Mouse (Mus musculus): ENCODE measurements around the gene Rnf17. TPM values are rescaled to one million over a fixed set of nuclear protein-coding genes. Genes with fewer than 3 reads are reported as not detected.

Gene Rnf17
- total and polyA plus RNA-seq, 3 experiments = 37.0 to 183 (median 46.4) TPM

DNA sequence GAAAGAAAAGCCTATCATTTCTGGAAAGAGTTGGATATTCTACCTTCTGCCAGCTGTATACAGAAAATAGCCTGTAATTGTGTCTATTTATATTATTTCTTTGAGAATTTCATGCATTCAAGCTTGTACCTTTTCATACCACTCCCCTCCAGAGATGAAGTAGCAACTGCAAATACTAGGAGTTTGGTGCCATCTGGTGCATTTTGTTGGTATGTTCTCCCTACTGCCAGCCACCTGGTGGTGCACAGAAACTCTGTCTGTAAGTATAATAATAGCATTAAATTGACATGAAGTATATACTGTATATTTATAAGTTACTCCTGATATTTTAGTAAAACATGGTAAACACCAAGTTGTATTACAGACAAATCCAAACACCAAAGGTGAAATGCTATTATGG lies 4.4 kb upstream of the Rnf17 start:
- Histone ChIP-seq H3K27me3 (ENCODE audit: control insufficient read depth in 1 of 2, insufficient read depth in 2 of 2, low read length in 2 of 2) (peaks cover 2% of the 10 kb centered on the region in 2 experiments; a peak in 3 of 4 replicates), H3K36me3 (ENCODE audit: control insufficient read depth in 1 of 2, insufficient read depth in 2 of 2, low read length in 2 of 2) (peaks cover 0 to 5% of the 10 kb centered on the region in 2 experiments; a peak in 2 of 4 replicates), H3K27ac (ENCODE audit: control insufficient read depth, low read depth, low read length) (no peak overlapping the region), H3K4me1 (ENCODE audit: control insufficient read depth in 1 of 2, insufficient read depth in 2 of 2, low read length in 2 of 2) (no peaks in the 10 kb centered on the region), H3K9ac (ENCODE audit: control insufficient read depth, low read depth, low read length, poor library complexity, severe bottlenecking) (no peak overlapping the region), H3K4me3 (ENCODE audit: control insufficient read depth in 1 of 2, insufficient read depth in 1 of 2, low read depth in 2 of 2, low read length in 2 of 2) (no peak overlapping the region), H3K9me3 (replicated peaks; ENCODE audit: insufficient read depth, low read length) (no peaks in the 10 kb centered on the region), H3K79me2 (ENCODE audit: control insufficient read depth, insufficient read depth, low read length, poor library complexity) (peaks cover 3% of the 10 kb centered on the region)
- DNase-seq (ENCODE audit: low read depth, low spot score) = peak; percentile 71
- TF ChIP-seq CTCF (IDR thresholded peaks at IDR 0.05 in 2 of 3, conservative IDR thresholded peaks at IDR 0.05 in 1 of 3; ENCODE audit: control insufficient read depth in 1 of 3, insufficient read depth in 1 of 3, low read depth in 2 of 3, low read length in 3 of 3, poor library complexity in 1 of 3, severe bottlenecking in 1 of 3) (peak; percentile 24 to 93 (median 29); a peak in 4 of 6 replicates), RAD21 (IDR thresholded peaks at IDR 0.05; ENCODE audit: low read depth, low read length) (peak; percentile 78), MAZ (IDR thresholded peaks at IDR 0.05; ENCODE audit: low read depth, low read length) (no peak), ZC3H11A (IDR thresholded peaks at IDR 0.05; ENCODE audit: low read depth, low read length) (peak; percentile 36; the same call in 1 of the 2 replicates), SMC3 (IDR thresholded peaks at IDR 0.05; ENCODE audit: low read depth, low read length) (peak; percentile 76)

DNA sequence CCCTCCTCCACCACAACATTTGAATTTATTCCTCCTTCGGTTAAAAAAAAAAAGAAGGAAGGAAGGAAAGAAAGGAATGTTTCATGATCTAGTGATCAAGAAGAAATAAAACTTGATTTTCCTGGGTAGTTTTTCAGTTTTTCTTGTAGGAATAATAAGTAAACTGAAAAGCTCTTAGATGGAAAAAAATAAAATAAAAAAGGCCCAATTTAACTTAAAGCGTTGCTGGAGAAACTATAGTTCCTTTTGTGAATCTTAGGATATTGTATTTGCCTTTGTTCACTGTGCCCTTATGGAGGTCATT lies 643 bp downstream of the Rnf17 start:
- Histone ChIP-seq H3K36me3 (ENCODE audit: control insufficient read depth in 1 of 2, insufficient read depth in 2 of 2, low read length in 2 of 2) (peaks cover 15 to 18% of the 10 kb centered on the region in 2 experiments), H3K27ac (ENCODE audit: control insufficient read depth, low read depth, low read length) (peak overlapping the region; percentile 71), H3K4me3 (ENCODE audit: control insufficient read depth in 1 of 2, insufficient read depth in 1 of 2, low read depth in 2 of 2, low read length in 2 of 2) (peak overlapping the region; percentile 75 to 78), H3K4me1 (ENCODE audit: control insufficient read depth in 1 of 2, insufficient read depth in 2 of 2, low read length in 2 of 2) (no peaks in the 10 kb centered on the region; a peak in 1 of 4 replicates), H3K27me3 (ENCODE audit: control insufficient read depth in 1 of 2, insufficient read depth in 2 of 2, low read length in 2 of 2) (no peaks in the 10 kb centered on the region), H3K9ac (ENCODE audit: control insufficient read depth, low read depth, low read length, poor library complexity, severe bottlenecking) (peak overlapping the region; percentile 70), H3K9me3 (replicated peaks; ENCODE audit: insufficient read depth, low read length) (no peaks in the 10 kb centered on the region), H3K79me2 (ENCODE audit: control insufficient read depth, insufficient read depth, low read length, poor library complexity) (peaks cover 14% of the 10 kb centered on the region)
- TF ChIP-seq CHD1 (IDR thresholded peaks at IDR 0.05; ENCODE audit: low read depth, low read length) (0 out of 2 replicates have a peak, but pooled peaks have one; percentile 69), TCF12 (IDR thresholded peaks at IDR 0.05; ENCODE audit: low read depth, low read length) (0 out of 2 replicates have a peak, but pooled peaks have one; percentile 14), MXI1 (IDR thresholded peaks at IDR 0.05; ENCODE audit: low read depth, low read length) (no peak), NELFE (IDR thresholded peaks at IDR 0.05; ENCODE audit: low read depth, low read length) (no peak), SMC3 (IDR thresholded peaks at IDR 0.05; ENCODE audit: low read depth, low read length) (no peak), ZNF384 (IDR thresholded peaks at IDR 0.05; ENCODE audit: low read depth, low read length) (peak; percentile 70)
- no peak for DNase-seq (ENCODE audit: low read depth, low spot score)

DNA sequence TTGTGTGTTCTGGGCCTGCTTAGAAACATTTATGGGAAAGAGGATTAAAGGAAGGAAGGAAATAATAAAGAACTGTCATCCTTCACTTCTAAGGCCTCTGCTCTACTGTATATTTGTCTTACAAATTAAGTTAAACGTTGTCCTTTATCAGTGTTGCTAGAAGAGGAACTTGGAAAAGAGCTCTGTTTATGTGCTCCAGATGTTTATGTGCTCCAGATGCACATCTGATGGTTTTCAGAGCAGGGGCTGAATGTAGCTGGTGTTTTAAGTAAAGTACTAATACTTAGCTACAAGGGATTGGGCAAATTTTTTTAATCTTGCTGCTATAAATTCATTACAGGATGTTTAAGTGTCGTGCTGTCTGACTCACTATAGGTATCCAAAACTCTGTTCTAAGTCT lies 59.7 kb downstream of the Rnf17 start:
- H3K27me3 ChIP-seq (ENCODE audit: control insufficient read depth in 1 of 2, insufficient read depth in 2 of 2, low read length in 2 of 2) = no peaks in the 10 kb centered on the region
- H3K9me3 ChIP-seq (replicated peaks; ENCODE audit: insufficient read depth, low read length) = no peaks in the 10 kb centered on the region
- TF ChIP-seq CHD2 (IDR thresholded peaks at IDR 0.05; ENCODE audit: low read length) = no peak
- TF ChIP-seq ELF1 (IDR thresholded peaks at IDR 0.05; ENCODE audit: low read depth, low read length) = no peak
- no peak for TF ChIP-seq MXI1 (IDR thresholded peaks at IDR 0.05; ENCODE audit: low read depth, low read length)
- TF ChIP-seq ZMIZ1 (IDR thresholded peaks at IDR 0.05; ENCODE audit: low read depth, low read length) = no peak
- TF ChIP-seq ETS1 (IDR thresholded peaks at IDR 0.05; ENCODE audit: low read depth, low read length) = peak; percentile 44; the same call in 1 of the 2 replicates
- no peak for TF ChIP-seq BHLHE40 (IDR thresholded peaks at IDR 0.05; ENCODE audit: borderline replicate concordance, low read depth, low read length)
- TF ChIP-seq UBTF (IDR thresholded peaks at IDR 0.05; ENCODE audit: borderline replicate concordance, insufficient read depth, low read depth, low read length) = no peak
- TF ChIP-seq POLR2A (IDR thresholded peaks at IDR 0.05; ENCODE audit: control insufficient read depth in 1 of 2, insufficient read depth in 1 of 2, low read depth in 1 of 2, low read length in 2 of 2, poor library complexity in 1 of 2) = no peak
- TF ChIP-seq CTCF (IDR thresholded peaks at IDR 0.05 in 2 of 3, conservative IDR thresholded peaks at IDR 0.05 in 1 of 3; ENCODE audit: control insufficient read depth in 1 of 3, insufficient read depth in 1 of 3, low read depth in 2 of 3, low read length in 3 of 3, poor library complexity in 1 of 3, severe bottlenecking in 1 of 3) = no peak
- TF ChIP-seq ZKSCAN1 (IDR thresholded peaks at IDR 0.05; ENCODE audit: low read depth, low read length) = no peak
- TF ChIP-seq ZC3H11A (IDR thresholded peaks at IDR 0.05; ENCODE audit: low read depth, low read length) = no peak; the same call in 1 of the 2 replicates
- TF ChIP-seq NELFE (IDR thresholded peaks at IDR 0.05; ENCODE audit: low read depth, low read length) = no peak
- no peak for TF ChIP-seq NRF1 (IDR thresholded peaks at IDR 0.05; ENCODE audit: insufficient read depth, low read depth, low read length, poor library complexity, severe bottlenecking)
- no peak for TF ChIP-seq MAFK (IDR thresholded peaks at IDR 0.05; ENCODE audit: borderline replicate concordance, low read depth, low read length)
- no peak for TF ChIP-seq USF1 (IDR thresholded peaks at IDR 0.05; ENCODE audit: low read depth, low read length)
- 0 out of 2 replicates have a peak, but pooled peaks have one; percentile 10 for TF ChIP-seq TAL1 (IDR thresholded peaks at IDR 0.05; ENCODE audit: low read length)
- no peak for TF ChIP-seq MEF2A (IDR thresholded peaks at IDR 0.05; ENCODE audit: extremely low read depth, insufficient replicate concordance, low read depth, low read length, poor library complexity, severe bottlenecking)
- 0 out of 2 replicates have a peak, but pooled peaks have one; percentile 15 for TF ChIP-seq RCOR1 (IDR thresholded peaks at IDR 0.05; ENCODE audit: low read depth, low read length)

More for the DNA sequence above, 59.7 kb downstream of the Rnf17 start:
- H3K4me3 ChIP-seq (ENCODE audit: control insufficient read depth in 1 of 2, insufficient read depth in 1 of 2, low read depth in 2 of 2, low read length in 2 of 2) = no peak overlapping the region
- peak; percentile 62 for DNase-seq (ENCODE audit: low read depth, low spot score)
- H3K4me1 ChIP-seq (ENCODE audit: control insufficient read depth in 1 of 2, insufficient read depth in 2 of 2, low read length in 2 of 2) = peaks cover 2 to 11% of the 10 kb centered on the region in 2 experiments; a peak in 2 of 4 replicates
- no peak overlapping the region for H3K9ac ChIP-seq (ENCODE audit: control insufficient read depth, low read depth, low read length, poor library complexity, severe bottlenecking)
- no peak overlapping the region for H3K27ac ChIP-seq (ENCODE audit: control insufficient read depth, low read depth, low read length)
- peaks cover 16 to 28% of the 10 kb centered on the region in 2 experiments for H3K36me3 ChIP-seq (ENCODE audit: control insufficient read depth in 1 of 2, insufficient read depth in 2 of 2, low read length in 2 of 2)
- no peaks in the 10 kb centered on the region for H3K79me2 ChIP-seq (ENCODE audit: control insufficient read depth, insufficient read depth, low read length, poor library complexity)
